Mouse (Mus musculus) midbrain, postnatal 0 days (tissue): ENCODE results near the gene Mmd. TPM values are rescaled to one million over a fixed set of nuclear protein-coding genes. Genes with fewer than 3 reads are reported as not detected.

Source experiments
- ATAC-seq: fragments of 200-750 bp; cut with Nextera tagmentation; 2 replicates; pipeline ENCODE4 v1.8.0; 2017; ENCODE audit warnings: moderate number of reproducible peaks, mild to moderate bottlenecking, moderate TSS enrichment, moderate library complexity; ENCODE audit not compliant: low FRiP score
- DNase-seq: peaks from one replicate; pipeline ENCODE4 v3.0.0-alpha.2; 2015; ENCODE audit warnings: low spot score
- H3K27ac ChIP-seq: fragments of 300-500 bp; sonication (generic); 2 replicates; pipeline ENCODE4 v1.5.1; 2014; ENCODE audit warnings: low read depth, mild to moderate bottlenecking, low read length, mixed read lengths
- H3K27me3 ChIP-seq: fragments of 300-500 bp; sonication (generic); 2 replicates; pipeline ENCODE4 v1.6.1; 2014; ENCODE audit warnings: low read length, control low read depth, mixed read lengths; ENCODE audit not compliant: insufficient read depth
- H3K36me3 ChIP-seq: fragments of 300-500 bp; sonication (generic); 2 replicates; pipeline ENCODE4 v1.6.1; 2014; ENCODE audit warnings: low read length, control low read depth, mixed read lengths; ENCODE audit not compliant: insufficient read depth
- H3K4me1 ChIP-seq: fragments of 300-500 bp; sonication (generic); 2 replicates; pipeline ENCODE4 v1.6.1; 2014; ENCODE audit warnings: mild to moderate bottlenecking, control low read depth, antibody characterized with exemption, low read length, mixed read lengths; ENCODE audit not compliant: insufficient read depth
- H3K4me2 ChIP-seq: fragments of 300-500 bp; sonication (generic); 2 replicates; pipeline ENCODE4 v1.6.1; 2014; ENCODE audit warnings: low read depth, mild to moderate bottlenecking, low read length, mixed read lengths; ENCODE audit not compliant: poor library complexity, severe bottlenecking
- H3K4me3 ChIP-seq: fragments of 300-500 bp; sonication (generic); 2 replicates; pipeline ENCODE4 v1.5.1; 2014; ENCODE audit warnings: low read depth, mild to moderate bottlenecking, low read length, moderate library complexity
- H3K9ac ChIP-seq: fragments of 300-500 bp; sonication (generic); replicated peaks from 2 replicates; pipeline ENCODE4 v1.6.1; 2014; ENCODE audit warnings: mild to moderate bottlenecking, low read length, moderate library complexity, mixed read lengths; ENCODE audit not compliant: poor library complexity, severe bottlenecking
- H3K9me3 ChIP-seq: fragments of 300-500 bp; sonication (generic); 2 replicates; pipeline ENCODE4 v1.6.1; 2016; ENCODE audit warnings: low read length, control low read depth
- CTCF ChIP-seq: IDR thresholded peaks from 2 replicates; pipeline ENCODE4 v1.5.1; 2016; ENCODE audit warnings: antibody characterized with exemption, mild to moderate bottlenecking
- WGBS: fragments of 180-500 bp; shearing (Covaris S2); extraction: QIAGEN DNeasy Blood & Tissue Kit; methylation state at CpG from one replicate; pipeline ENCODE4 v1.1.7; 2014; 5-methylcytosine and 5-hydroxymethylcytosine counted together
- polyA plus RNA-seq: library from polyadenylated mRNA; unstranded; fragments of >200 nt; fragmentation: Nextera tagmentation; extraction: Ambion mirVana; gene quantifications from 2 replicates; pipeline ENCODE4 v1.2.1, GENCODE M21; 2015
- total RNA-seq: library from RNA; depleted of rRNA; stranded (reverse); fragments of >200 nt; gene quantifications from 2 replicates; pipeline ENCODE4 v1.2.3, GENCODE M21; 2014

The Mmd gene
- total and polyA plus RNA-seq, 2 experiments from 2014 or later: 130 to 223 TPM

- no peak for TF ChIP-seq CTCF
- ATAC-seq: no peak
- WGBS: 84% methylated on average over 6 of the region's 6 CpGs
These were observed 3.6 kb upstream of the Mmd start for GRCm38 (mm10) chr11:90245630-90246029.

GRCm38 (mm10) chr11:90246676-90247075 is 2.6 kb upstream of the Mmd start:
- Histone ChIP-seq H3K9ac (no peak overlapping the region), H3K27ac (no peak overlapping the region), H3K36me3 (no peaks in the 10 kb centered on the region), H3K4me2 (no peak overlapping the region), H3K27me3 (no peaks in the 10 kb centered on the region), H3K9me3 (no peaks in the 10 kb centered on the region), H3K4me3 (no peak overlapping the region), H3K4me1 (0 out of 2 replicates have a peak, but pooled peaks cover 2% of the 10 kb centered on the region)
- WGBS: 87% methylated on average over 4 of the region's 4 CpGs
- ATAC-seq (no peak), DNase-seq (no peak)
- no peak for TF ChIP-seq CTCF

More at GRCm38 (mm10) chr11:90245630-90246029, 3.6 kb upstream of the Mmd start:
- Histone ChIP-seq H3K4me3 (no peak overlapping the region), H3K9ac (no peak overlapping the region), H3K27me3 (no peaks in the 10 kb centered on the region), H3K27ac (no peak overlapping the region), H3K4me2 (no peak overlapping the region), H3K36me3 (no peaks in the 10 kb centered on the region), H3K9me3 (no peaks in the 10 kb centered on the region), H3K4me1 (no peaks in the 10 kb centered on the region)
- DNase-seq: no peak

DNA sequence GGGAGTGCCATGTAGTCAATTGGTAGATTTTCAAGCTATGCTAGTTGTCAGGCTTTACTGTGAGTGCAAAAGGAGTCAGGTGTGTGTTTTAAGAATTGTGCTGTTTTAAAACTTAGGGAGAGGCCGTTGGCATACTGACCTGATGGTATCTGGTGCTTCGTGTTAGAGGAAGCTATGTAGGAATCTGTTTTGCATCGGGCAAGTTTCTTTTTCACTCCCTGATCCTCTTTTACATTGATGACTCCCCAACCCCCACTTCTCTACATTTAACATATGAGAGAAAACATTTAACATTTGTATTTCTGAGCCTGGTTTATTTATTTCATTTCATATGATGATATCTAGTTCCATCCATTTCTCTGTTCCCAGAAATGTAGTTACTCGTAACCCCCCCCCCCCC is 1.5 kb upstream of the Mmd start:
- Histone ChIP-seq H3K27ac (no peak overlapping the region), H3K36me3 (no peaks in the 10 kb centered on the region)
- 66% methylated on average over 4 of the region's 4 CpGs for WGBS

GRCm38 (mm10) chr11:90249701-90250141 is 465 bp downstream of the Mmd start:
- H3K4me3 ChIP-seq: peak overlapping the region; percentile 87
- H3K4me2 ChIP-seq: peak overlapping the region; percentile 67
- peak; percentile 58 for ATAC-seq
- peak overlapping the region; percentile 93 for H3K27ac ChIP-seq
- H3K36me3 ChIP-seq: no peaks in the 10 kb centered on the region
- WGBS: under 1% methylated on average over 22 of the region's 22 CpGs
- peak; percentile 40 for DNase-seq
- peak overlapping the region; percentile 89 for H3K9ac ChIP-seq
- 0 out of 2 replicates have a peak, but pooled peaks cover 3% of the 10 kb centered on the region for H3K4me1 ChIP-seq
- H3K9me3 ChIP-seq: no peaks in the 10 kb centered on the region
- no peak for TF ChIP-seq CTCF
- no peaks in the 10 kb centered on the region for H3K27me3 ChIP-seq

More for the DNA sequence above, 1.5 kb upstream of the Mmd start:
- Histone ChIP-seq H3K27me3 (no peaks in the 10 kb centered on the region), H3K4me3 (no peak overlapping the region), H3K9ac (no peak overlapping the region), H3K4me2 (no peak overlapping the region), H3K4me1 (0 out of 2 replicates have a peak, but pooled peaks cover 3% of the 10 kb centered on the region), H3K9me3 (no peaks in the 10 kb centered on the region)
- ATAC-seq (no peak), DNase-seq (no peak)
- TF ChIP-seq CTCF: no peak

DNA sequence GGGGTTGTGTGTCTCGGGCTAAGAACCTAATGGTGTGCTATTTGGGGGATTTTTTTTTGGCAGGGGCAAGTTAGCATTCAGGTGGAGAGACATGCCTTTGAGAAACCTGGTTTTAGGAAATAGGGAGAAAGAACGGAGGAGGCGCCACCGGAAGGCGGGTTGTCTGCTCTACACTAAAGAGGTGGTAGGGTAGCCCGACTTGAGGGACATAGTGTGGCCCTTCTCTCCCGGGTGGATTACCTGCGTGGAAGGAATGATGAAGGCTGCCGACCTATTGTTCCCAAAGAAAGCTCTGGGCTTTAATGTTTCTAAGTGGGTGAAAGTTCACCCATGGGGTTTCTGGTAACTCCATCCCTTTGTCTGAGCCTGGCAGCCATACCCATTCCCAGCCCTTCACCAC is 933 bp downstream of the Mmd start:
- no peak for DNase-seq
- WGBS: under 1% methylated on average over 9 of the region's 9 CpGs

GRCm38 (mm10) chr11:90250730-90251129 is 1.5 kb downstream of the Mmd start:
- Histone ChIP-seq H3K4me3 (peak overlapping the region; percentile 87), H3K4me1 (0 out of 2 replicates have a peak, but pooled peaks cover 3% of the 10 kb centered on the region), H3K27me3 (no peaks in the 10 kb centered on the region), H3K9me3 (no peaks in the 10 kb centered on the region), H3K9ac (0 out of 2 replicates have a peak overlapping the region, but pooled peaks have one; percentile 29), H3K27ac (no peak overlapping the region), H3K36me3 (no peaks in the 10 kb centered on the region), H3K4me2 (peak overlapping the region; percentile 67)
- ATAC-seq: no peak
- DNase-seq: no peak
- 39% methylated on average over 7 of the region's 7 CpGs for WGBS
- TF ChIP-seq CTCF: no peak

More for the DNA sequence above, 933 bp downstream of the Mmd start:
- Histone ChIP-seq H3K27me3 (no peaks in the 10 kb centered on the region), H3K9me3 (no peaks in the 10 kb centered on the region), H3K4me2 (peak overlapping the region; percentile 67), H3K4me1 (0 out of 2 replicates have a peak, but pooled peaks cover 3% of the 10 kb centered on the region), H3K9ac (peak overlapping the region; percentile 89), H3K27ac (peak overlapping the region; percentile 93), H3K36me3 (no peaks in the 10 kb centered on the region), H3K4me3 (peak overlapping the region; percentile 87)
- ATAC-seq: no peak
- peak; percentile 14 for TF ChIP-seq CTCF
